Mouse (Mus musculus) ovary, adult 2 months (tissue): ENCODE data around the gene Unc119. TPM values are rescaled to one million over a fixed set of nuclear protein-coding genes. Genes with fewer than 3 reads are reported as not detected.

Experiments
- polyA plus RNA-seq: library from polyadenylated mRNA; depleted of rRNA; stranded (reverse); fragments of >200 nt; gene quantifications from 2 replicates; pipeline ENCODE4 v1.2.3, GENCODE M21; 2012; rRNA removed

Gene Unc119
- polyA plus RNA-seq, result 97.4 and 148 TPM in 2 replicates

GRCm38 (mm10) chr11:78343381-78344327 is at the start of gene Unc119:
Gene Unc119 (plus strand): TSS chr11:78343482.

DNA sequence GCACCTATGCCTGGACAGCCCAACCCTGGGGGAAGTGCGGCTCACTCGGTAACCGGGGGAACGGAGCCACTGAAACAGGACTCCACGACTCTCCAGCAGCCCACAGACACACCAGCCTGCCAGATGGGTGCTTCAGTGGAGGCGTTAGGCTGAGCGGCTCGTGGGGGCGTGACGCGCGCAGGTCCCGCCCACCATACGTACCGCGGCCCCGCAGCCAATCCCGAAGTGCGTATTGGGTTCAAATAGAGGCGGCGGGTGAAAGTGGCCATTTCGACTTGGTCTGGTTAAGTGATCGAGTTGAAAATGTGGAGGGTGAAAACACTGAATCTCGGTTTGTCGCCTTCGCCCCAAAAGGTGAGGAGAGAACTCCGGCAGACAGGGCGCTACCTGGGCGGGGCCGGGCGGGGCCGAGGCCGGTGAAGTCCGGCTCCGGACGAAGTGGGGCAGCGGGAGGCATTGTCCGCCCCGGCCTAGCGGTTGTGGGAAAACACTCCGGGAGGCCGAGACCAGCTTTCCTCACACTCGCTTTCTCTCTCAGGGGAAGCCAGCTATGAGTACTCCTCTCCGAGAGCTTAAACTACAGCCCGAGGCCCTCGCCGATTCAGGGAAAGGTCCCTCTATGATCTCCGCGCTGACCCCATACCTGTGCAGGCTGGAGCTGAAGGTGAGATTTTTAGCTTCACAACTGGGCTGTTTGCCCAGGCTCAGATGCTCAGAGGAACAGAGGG is 41.8 kb upstream of the Unc119 start, which contains the start of gene Spag5:
Spag5 (plus strand) TSS at position 173 of the 728 bp plus-strand sequence.

DNA sequence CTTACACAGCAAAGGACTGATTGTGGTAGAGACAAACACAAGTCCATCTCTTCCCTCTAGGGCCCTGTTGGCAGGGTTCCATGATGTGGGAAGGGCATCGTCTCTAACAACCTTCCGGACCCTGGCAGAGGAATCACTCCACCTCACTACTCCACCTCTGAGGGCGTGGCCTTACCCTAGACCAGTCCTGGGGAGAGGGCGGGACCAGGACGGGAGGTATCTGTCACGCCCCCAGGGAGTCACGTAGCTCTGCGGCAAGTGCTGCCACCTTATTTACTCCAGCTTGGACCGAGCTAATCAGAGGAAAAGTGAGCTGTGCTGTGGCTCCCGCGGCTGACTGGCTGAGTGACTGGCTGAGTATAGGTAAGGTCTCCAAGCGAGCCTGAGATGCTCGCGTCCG is 20.4 kb upstream of the Unc119 start, which contains the start of gene Aldoc:
Aldoc (plus strand) TSS at position 109 of the 400 bp plus-strand sequence.

DNA sequence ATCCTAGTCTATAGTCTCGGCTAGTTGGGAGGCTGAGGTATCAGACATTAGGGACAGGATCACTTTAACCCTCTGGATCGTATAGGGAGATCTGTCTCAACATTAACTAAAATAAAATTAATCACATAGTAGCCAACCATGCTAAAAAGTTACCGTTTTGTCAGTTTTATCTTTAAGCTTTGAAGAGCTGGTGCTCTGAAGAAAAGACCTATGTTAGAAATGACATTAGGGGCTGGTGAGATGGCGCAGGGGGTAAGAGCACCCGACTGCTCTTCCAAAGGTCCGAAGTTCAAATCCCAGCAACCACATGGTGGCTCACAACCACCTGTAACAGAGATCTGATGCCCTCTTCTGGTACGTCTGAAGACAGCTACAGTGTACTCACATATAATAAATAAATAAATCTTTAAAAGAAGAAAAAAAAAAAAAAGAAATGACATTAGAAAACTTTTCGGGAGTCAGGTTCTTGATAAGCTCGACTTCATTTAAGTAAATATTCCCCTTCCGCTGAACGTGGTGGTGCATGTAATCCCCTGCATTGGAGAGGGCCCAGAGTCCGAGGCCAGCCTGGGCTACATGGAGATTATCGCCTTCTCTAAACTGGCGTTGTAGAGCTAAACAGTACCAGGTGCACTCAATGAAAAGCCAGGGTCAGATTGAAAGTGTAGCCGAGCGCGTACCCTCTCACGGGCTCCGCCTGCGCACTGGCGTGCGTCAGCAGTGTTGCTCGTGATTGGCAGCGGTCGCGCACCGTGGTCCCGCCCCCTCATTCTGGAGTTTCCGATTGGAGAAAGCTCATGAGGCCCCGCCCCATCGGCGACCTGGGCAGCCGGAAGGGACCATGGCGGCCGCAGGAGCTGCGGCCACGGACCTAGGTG is 15.4 kb upstream of the Unc119 start, which contains the start of gene Pigs:
Pigs (plus strand) TSS at position 782 of the 878 bp plus-strand sequence.

GRCm38 (mm10) chr11:78386508-78387043 is 43.3 kb downstream of the Unc119 start, which contains the start of gene Foxn1:
Gene Foxn1 (minus strand): TSS chr11:78386558.

Other genes with a start within 250 kb of the Unc119 start
- 30.4 and 47.6 TPM in 2 replicates for gene Fam222b, start 248.8 kb upstream of the Unc119 start, polyA plus RNA-seq
- gene Traf4, start 177.9 kb upstream of the Unc119 start, polyA plus RNA-seq, result 122 and 141 TPM in 2 replicates
- gene Nek8, start 166.8 kb upstream of the Unc119 start, polyA plus RNA-seq, result 34.2 and 34.3 TPM in 2 replicates
- 100 and 122 TPM in 2 replicates for gene Tlcd1, start 166.8 kb upstream of the Unc119 start, polyA plus RNA-seq
- gene Rpl23a, start 159.9 kb upstream of the Unc119 start, polyA plus RNA-seq, result 166 and 182 TPM in 2 replicates
- 162 and 227 TPM in 2 replicates for gene Rab34, start 155.1 kb upstream of the Unc119 start, polyA plus RNA-seq
- 0.90 and 1.1 TPM in 2 replicates for gene Proca1, start 150.1 kb upstream of the Unc119 start, polyA plus RNA-seq
- 160 and 201 TPM in 2 replicates for gene Sdf2, start 97.7 kb upstream of the Unc119 start, polyA plus RNA-seq
- 17.8 and 25.3 TPM in 2 replicates for gene Supt6, start 97.5 kb upstream of the Unc119 start, polyA plus RNA-seq
- gene 2610507B11Rik, start 81.7 kb upstream of the Unc119 start, polyA plus RNA-seq, result 88.4 and 89.1 TPM in 2 replicates
- 0.15 and 0.23 TPM in 2 replicates for gene BC030499, start 52.6 kb upstream of the Unc119 start, polyA plus RNA-seq
- 11.1 and 11.4 TPM in 2 replicates for gene Spag5, start 42.0 kb upstream of the Unc119 start, polyA plus RNA-seq
- 67.1 and 68.0 TPM in 2 replicates for gene Aldoc, start 20.5 kb upstream of the Unc119 start, polyA plus RNA-seq
- 107 and 137 TPM in 2 replicates for gene Pigs, start 15.1 kb upstream of the Unc119 start, polyA plus RNA-seq
- not detected in 2 replicates for gene Foxn1, start 43.1 kb downstream of the Unc119 start, polyA plus RNA-seq
- 1.8 TPM in 2 replicates for gene Slc13a2, start 78.7 kb downstream of the Unc119 start, polyA plus RNA-seq
- gene Slc46a1, start 122.2 kb downstream of the Unc119 start, polyA plus RNA-seq, result 45.6 and 45.9 TPM in 2 replicates
- 1.8 and 2.0 TPM in 2 replicates for gene Sarm1, start 154.3 kb downstream of the Unc119 start, polyA plus RNA-seq
- gene Vtn, start 155.6 kb downstream of the Unc119 start, polyA plus RNA-seq, result 9.1 and 12.5 TPM in 2 replicates
- 1.8 and 2.2 TPM in 2 replicates for gene Sebox, start 160.0 kb downstream of the Unc119 start, polyA plus RNA-seq
- gene Tmem199, start 168.7 kb downstream of the Unc119 start, polyA plus RNA-seq, result 10.1 and 13.4 TPM in 2 replicates
- 75.3 and 83.9 TPM in 2 replicates for gene Poldip2, start 168.7 kb downstream of the Unc119 start, polyA plus RNA-seq
- 42.6 and 47.1 TPM in 2 replicates for gene Tnfaip1, start 192.8 kb downstream of the Unc119 start, polyA plus RNA-seq
- gene Ift20, start 192.9 kb downstream of the Unc119 start, polyA plus RNA-seq, result 115 and 119 TPM in 2 replicates
- 26.2 and 35.9 TPM in 2 replicates for gene Tmem97, start 207.3 kb downstream of the Unc119 start, polyA plus RNA-seq